Mouse (Mus musculus) embryonic facial prominence, embryonic 13.5 days (tissue): ENCODE data around the gene Ube4a. TPM values are rescaled to one million over a fixed set of nuclear protein-coding genes. Genes with fewer than 3 reads are reported as not detected.

ENCODE experiments used
- ATAC-seq: fragments of 200-750 bp; cut with Nextera tagmentation; 2 replicates; pipeline ENCODE4 v1.8.0; 2017; ENCODE audit warnings: low read depth; ENCODE audit not compliant: insufficient number of reproducible peaks, insufficient read depth, low FRiP score, low TSS enrichment
- H3K27ac ChIP-seq: fragments of 300-500 bp; sonication (generic); 2 replicates; pipeline ENCODE4 v1.5.1; 2015; ENCODE audit warnings: moderate library complexity, mild to moderate bottlenecking, inconsistent platforms
- H3K27me3 ChIP-seq: fragments of 300-500 bp; sonication (generic); 2 replicates; pipeline ENCODE4 v1.6.1; 2015; ENCODE audit warnings: mild to moderate bottlenecking, inconsistent platforms
- H3K36me3 ChIP-seq: fragments of 300-500 bp; sonication (generic); 2 replicates; pipeline ENCODE4 v1.6.1; 2015; ENCODE audit warnings: mild to moderate bottlenecking, inconsistent platforms
- H3K4me1 ChIP-seq: fragments of 300-500 bp; sonication (generic); 2 replicates; pipeline ENCODE4 v1.6.1; 2015; ENCODE audit warnings: inconsistent platforms
- H3K4me2 ChIP-seq: fragments of 300-500 bp; sonication (generic); 2 replicates; pipeline ENCODE4 v1.6.1; 2015; ENCODE audit warnings: moderate library complexity, mild to moderate bottlenecking, inconsistent platforms
- H3K4me3 ChIP-seq: fragments of 300-500 bp; sonication (generic); 2 replicates; pipeline ENCODE4 v1.5.1; 2015; ENCODE audit warnings: mild to moderate bottlenecking, inconsistent platforms
- H3K9ac ChIP-seq: fragments of 300-500 bp; sonication (generic); 2 replicates; pipeline ENCODE4 v1.6.1; 2015; ENCODE audit warnings: mild to moderate bottlenecking, inconsistent platforms
- H3K9me3 ChIP-seq: fragments of 300-500 bp; sonication (generic); 2 replicates; pipeline ENCODE4 v1.6.1; 2016; ENCODE audit warnings: inconsistent platforms
- WGBS: fragments of 180-500 bp; shearing (Covaris S2); methylation state at CpG from one replicate; pipeline ENCODE4 v1.1.7; 2015; ENCODE audit warnings: mixed read lengths; 5-methylcytosine and 5-hydroxymethylcytosine counted together
- polyA plus RNA-seq: library from polyadenylated mRNA; unstranded; fragments of >200 nt; fragmentation: Nextera tagmentation; extraction: Ambion mirVana; gene quantifications from 2 replicates; pipeline ENCODE4 v1.2.1, GENCODE M21; 2015

The Ube4a gene
- polyA plus RNA-seq, 1 experiment from 2014 or later, result 26.4 TPM

DNA sequence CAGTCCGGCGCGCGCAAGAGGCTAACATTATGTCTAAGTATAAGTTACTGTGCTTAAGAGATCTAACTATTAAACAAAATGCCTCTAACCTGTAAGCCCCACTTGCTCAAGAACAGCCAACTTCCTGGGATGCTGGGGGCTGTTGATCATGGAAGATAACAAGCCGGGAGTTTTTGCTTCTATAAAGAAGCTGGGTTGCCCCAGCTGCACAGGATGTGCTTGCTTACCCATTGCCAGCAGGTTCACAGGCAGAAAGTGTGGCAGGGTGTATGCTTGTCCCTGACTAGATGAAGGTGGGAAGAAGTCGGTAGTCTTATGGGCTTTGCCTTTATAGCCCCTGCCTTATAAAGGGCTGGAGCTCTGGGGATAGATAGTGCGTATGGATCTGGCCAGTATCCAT is 31.2 kb upstream of the Ube4a start:
- Histone ChIP-seq H3K27ac (no peak overlapping the region), H3K4me1 (no peaks in the 10 kb centered on the region), H3K36me3 (no peaks in the 10 kb centered on the region), H3K4me2 (no peak overlapping the region), H3K9me3 (no peaks in the 10 kb centered on the region), H3K27me3 (peaks cover 17% of the 10 kb centered on the region), H3K4me3 (no peak overlapping the region), H3K9ac (no peak overlapping the region)
- 90% methylated on average over 7 of the region's 7 CpGs for WGBS
- no peak for ATAC-seq

DNA sequence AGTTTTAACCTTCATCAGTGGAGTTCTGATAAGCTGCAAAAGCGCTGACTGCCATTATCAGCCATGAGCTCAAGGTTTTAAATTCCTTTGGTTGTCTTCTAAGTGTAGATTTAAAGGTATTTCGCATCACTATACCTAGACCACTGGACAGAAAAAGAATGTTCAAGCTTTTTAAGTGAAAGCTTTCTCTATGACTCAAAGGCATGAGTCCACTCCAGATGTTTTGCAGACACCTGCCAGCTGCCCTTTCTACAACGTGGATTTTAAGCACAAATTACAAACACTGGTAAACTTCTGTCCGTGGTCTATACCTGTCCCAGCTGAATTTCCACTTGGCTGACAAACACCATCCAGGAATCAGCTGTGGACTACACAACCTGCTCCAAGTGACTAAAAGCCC is 29.6 kb upstream of the Ube4a start:
- 72% methylated on average over 4 of the region's 4 CpGs for WGBS
- Histone ChIP-seq H3K36me3 (no peaks in the 10 kb centered on the region), H3K4me3 (no peak overlapping the region), H3K9me3 (no peaks in the 10 kb centered on the region), H3K27me3 (peaks cover 12% of the 10 kb centered on the region), H3K9ac (no peak overlapping the region), H3K4me1 (no peaks in the 10 kb centered on the region), H3K27ac (no peak overlapping the region), H3K4me2 (no peak overlapping the region)
- no peak for ATAC-seq

DNA sequence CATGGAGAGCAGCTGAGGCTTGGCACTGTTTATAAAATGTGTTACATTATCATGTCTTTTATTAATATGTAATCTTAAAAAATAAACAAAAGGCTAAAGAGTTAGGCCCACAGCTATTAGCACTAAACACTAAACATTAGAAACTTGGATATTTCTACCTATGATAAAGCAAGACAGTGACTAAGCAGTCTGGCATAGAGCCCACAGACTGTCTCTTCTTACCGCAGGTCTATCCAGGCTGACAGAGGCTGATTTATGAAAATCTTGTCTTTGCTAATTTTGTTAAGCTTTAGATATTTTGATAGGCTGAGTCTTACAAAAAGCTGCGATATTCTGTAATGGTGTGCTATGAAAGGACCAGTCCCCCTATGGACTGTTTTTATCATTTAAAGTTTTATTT is 27.9 kb upstream of the Ube4a start:
- no peak overlapping the region for H3K4me2 ChIP-seq
- H3K4me3 ChIP-seq, result no peak overlapping the region
- H3K4me1 ChIP-seq, result no peaks in the 10 kb centered on the region
- no peak overlapping the region for H3K27ac ChIP-seq
- WGBS, result 93% methylated on average over 2 of the region's 2 CpGs
- peaks cover 6% of the 10 kb centered on the region; the same call in 1 of the 2 replicates for H3K27me3 ChIP-seq
- no peaks in the 10 kb centered on the region for H3K36me3 ChIP-seq
- no peak for ATAC-seq
- no peaks in the 10 kb centered on the region for H3K9me3 ChIP-seq
- H3K9ac ChIP-seq, result no peak overlapping the region

DNA sequence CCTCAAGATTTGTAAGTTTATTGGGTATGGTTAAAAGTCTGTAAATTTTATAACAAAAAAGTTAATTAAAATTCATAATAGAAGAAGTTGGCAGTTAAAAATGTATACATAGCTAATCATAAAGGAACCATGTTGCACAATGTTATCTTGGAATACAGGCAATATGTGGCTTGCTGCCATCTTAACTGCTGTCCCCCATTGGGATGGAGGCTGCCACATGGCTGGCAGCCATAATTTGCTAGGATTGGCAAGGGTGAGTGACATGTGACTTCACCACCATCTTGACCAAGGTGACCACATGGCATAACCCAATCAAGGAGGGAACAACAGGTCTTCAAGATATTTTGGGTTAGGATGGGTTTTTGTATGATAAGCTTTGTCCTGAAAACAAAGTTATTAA is 26.9 kb upstream of the Ube4a start:
- Histone ChIP-seq H3K4me3 (no peak overlapping the region), H3K4me1 (no peaks in the 10 kb centered on the region), H3K27ac (no peak overlapping the region), H3K9me3 (no peaks in the 10 kb centered on the region), H3K9ac (no peak overlapping the region), H3K4me2 (no peak overlapping the region), H3K27me3 (no peaks in the 10 kb centered on the region), H3K36me3 (no peaks in the 10 kb centered on the region)
- ATAC-seq, result no peak

DNA sequence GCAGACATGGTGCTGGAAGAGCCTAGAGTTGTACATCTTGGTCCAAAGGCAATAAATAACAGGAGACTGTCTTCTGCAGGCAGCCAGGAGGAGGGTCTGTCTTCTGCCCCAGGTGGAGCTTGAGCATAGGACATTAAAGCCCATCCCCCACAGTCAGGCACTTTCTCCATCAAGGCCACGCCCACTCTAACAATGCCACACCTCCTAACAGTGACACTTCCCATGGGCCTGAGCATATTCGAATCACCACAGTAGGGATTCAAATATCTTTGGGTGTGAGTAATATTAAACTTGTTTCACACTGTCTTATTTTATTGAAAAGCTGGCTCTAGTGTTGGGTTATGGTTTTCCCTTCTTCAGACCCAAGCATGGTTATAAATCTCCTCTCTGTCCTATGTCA is 26.4 kb upstream of the Ube4a start:
- no peaks in the 10 kb centered on the region for H3K27me3 ChIP-seq
- no peak for ATAC-seq
- H3K4me1 ChIP-seq, result no peaks in the 10 kb centered on the region
- no peak overlapping the region for H3K4me3 ChIP-seq
- no peaks in the 10 kb centered on the region for H3K9me3 ChIP-seq
- no peak overlapping the region for H3K27ac ChIP-seq
- no peak overlapping the region for H3K4me2 ChIP-seq
- no peak overlapping the region for H3K9ac ChIP-seq
- WGBS, result 71% methylated on average over 2 of the region's 2 CpGs
- no peaks in the 10 kb centered on the region for H3K36me3 ChIP-seq

DNA sequence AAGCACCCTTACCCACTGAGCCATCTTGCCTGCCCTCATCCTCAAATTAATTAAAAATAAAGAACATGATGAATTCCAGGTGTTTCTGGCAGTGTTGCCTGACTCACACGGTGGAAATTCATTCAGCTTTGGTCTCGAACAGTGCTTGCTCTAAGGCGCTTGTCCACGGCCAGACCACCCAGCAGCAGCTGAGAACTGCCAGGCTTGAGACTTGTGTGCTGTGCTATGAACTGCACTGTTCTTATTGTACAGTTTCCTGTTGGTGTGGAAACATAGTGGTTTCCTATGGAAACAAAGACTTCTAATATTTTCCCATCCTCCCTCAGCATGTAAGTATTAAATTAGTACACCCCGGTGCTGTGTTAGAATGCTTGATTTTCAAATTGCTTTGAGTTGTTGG is 21.6 kb upstream of the Ube4a start:
- WGBS, result 52% methylated on average over 5 of the region's 5 CpGs
- H3K4me1 ChIP-seq, result 0 out of 2 replicates have a peak, but pooled peaks cover 2% of the 10 kb centered on the region
- H3K27me3 ChIP-seq, result peaks cover 11% of the 10 kb centered on the region; the same call in 1 of the 2 replicates
- H3K4me2 ChIP-seq, result no peak overlapping the region
- H3K36me3 ChIP-seq, result no peaks in the 10 kb centered on the region
- no peak for ATAC-seq
- H3K9ac ChIP-seq, result no peak overlapping the region
- H3K9me3 ChIP-seq, result no peaks in the 10 kb centered on the region
- no peak overlapping the region for H3K4me3 ChIP-seq
- H3K27ac ChIP-seq, result no peak overlapping the region

DNA sequence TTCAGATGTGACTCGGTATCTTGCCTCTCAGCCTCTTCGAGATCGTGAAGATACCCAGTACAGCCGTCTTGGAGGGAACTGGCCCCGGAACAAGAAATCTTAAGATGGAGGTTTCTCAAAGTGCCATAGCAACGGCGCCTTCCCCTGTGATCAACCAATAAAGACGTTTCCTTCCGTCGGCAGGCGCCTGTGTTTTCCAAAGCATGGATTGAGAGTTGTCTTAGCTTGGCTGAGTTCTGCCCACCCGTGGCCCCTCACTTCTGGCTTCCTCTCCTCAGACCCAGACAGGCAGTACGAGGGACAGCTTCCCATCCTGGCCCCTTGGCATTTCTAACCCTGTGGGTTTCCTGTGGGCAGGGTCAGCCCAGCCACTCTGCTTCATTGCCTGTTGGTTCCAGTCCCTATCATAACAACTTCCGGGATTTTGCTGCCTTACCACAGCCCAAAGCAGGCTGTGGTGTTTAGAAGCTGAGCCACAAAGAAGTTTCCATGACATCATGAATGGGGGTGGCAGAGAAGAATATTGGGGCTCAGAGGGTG is 20.9 kb upstream of the Ube4a start:
- no peak for ATAC-seq

DNA sequence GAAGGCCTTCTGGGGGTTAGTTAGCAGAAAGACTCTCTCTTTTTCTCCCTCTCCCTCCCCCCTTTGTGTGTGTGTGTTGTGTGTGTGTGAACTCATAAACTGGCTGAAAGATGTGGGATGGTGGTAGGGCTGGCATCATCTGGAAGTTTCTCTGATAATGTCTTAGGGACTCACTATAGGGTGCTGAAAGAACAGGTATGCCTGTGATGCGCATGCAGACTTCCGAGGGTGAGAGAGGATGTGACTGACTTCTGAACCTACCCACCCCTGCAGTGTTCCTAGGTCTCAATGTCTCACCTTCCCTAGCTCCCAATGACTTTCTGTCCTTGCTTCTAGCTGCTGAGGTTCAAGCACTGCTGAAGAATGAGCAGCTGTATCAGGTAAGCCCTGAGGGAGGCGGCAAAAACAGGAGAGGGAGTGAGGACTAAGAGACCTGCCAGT is 20.3 kb upstream of the Ube4a start:
- no peak for ATAC-seq
- Histone ChIP-seq H3K9ac (no peak overlapping the region), H3K27me3 (peaks cover 11% of the 10 kb centered on the region; the same call in 1 of the 2 replicates), H3K4me3 (no peak overlapping the region), H3K9me3 (no peaks in the 10 kb centered on the region), H3K27ac (no peak overlapping the region), H3K4me1 (0 out of 2 replicates have a peak, but pooled peaks cover 2% of the 10 kb centered on the region), H3K4me2 (no peak overlapping the region), H3K36me3 (no peaks in the 10 kb centered on the region)
- WGBS, result 80% methylated on average over 3 of the region's 3 CpGs

More for the DNA sequence above, 20.9 kb upstream of the Ube4a start:
- Histone ChIP-seq H3K4me3 (no peak overlapping the region), H3K9me3 (no peaks in the 10 kb centered on the region), H3K36me3 (no peaks in the 10 kb centered on the region), H3K9ac (no peak overlapping the region), H3K4me1 (0 out of 2 replicates have a peak, but pooled peaks cover 2% of the 10 kb centered on the region), H3K27me3 (peaks cover 11% of the 10 kb centered on the region; the same call in 1 of the 2 replicates), H3K4me2 (0 out of 2 replicates have a peak overlapping the region, but pooled peaks have one; percentile 2), H3K27ac (no peak overlapping the region)
- WGBS, result 65% methylated on average over 14 of the region's 14 CpGs

DNA sequence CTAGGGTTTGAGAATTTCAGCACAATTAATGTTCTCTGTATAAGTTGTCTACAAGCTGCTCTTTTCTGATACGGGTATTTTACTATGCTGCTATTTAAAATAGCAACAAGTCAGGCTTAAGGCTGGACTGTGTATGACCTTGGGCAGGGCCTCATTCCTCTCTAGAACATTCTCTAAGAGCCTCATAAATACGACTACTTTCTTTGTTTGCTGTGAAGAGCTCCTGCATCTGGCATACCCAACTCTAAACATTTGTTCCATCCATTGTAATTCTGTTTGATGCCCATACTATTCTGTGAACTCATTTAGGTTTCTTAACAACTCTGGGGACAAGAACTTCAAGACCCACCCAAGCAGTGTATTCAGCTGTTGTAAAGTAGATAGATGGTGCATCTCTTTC is 17.6 kb upstream of the Ube4a start:
- Histone ChIP-seq H3K4me1 (0 out of 2 replicates have a peak, but pooled peaks cover 2% of the 10 kb centered on the region), H3K27ac (no peak overlapping the region), H3K4me3 (no peak overlapping the region), H3K9ac (no peak overlapping the region), H3K9me3 (no peaks in the 10 kb centered on the region), H3K4me2 (no peak overlapping the region), H3K27me3 (peaks cover 20% of the 10 kb centered on the region), H3K36me3 (no peaks in the 10 kb centered on the region)
- WGBS, result 75% methylated on average over 2 of the region's 2 CpGs
- ATAC-seq, result no peak

DNA sequence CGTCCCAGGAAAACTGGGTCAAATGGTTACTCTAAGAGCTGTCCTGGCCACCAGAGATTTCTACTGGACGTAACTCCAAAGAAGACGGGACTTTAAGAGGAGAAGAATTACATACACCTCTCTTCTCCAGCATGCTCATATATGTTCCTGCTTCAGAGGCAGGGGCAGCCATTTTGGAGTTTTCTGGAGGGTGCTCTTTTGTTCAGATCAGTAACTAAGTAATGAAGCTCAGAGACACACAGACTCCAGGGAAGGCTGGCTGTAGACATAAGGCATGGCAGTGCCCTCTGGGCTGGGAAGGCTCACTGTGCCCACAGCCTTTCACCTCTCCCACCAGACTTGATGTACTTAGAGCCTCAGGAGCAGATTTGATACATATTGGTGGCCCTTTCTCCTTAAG is 17.1 kb upstream of the Ube4a start:
- H3K27ac ChIP-seq, result no peak overlapping the region
- no peaks in the 10 kb centered on the region for H3K9me3 ChIP-seq
- no peak for ATAC-seq
- H3K4me3 ChIP-seq, result no peak overlapping the region
- H3K4me2 ChIP-seq, result no peak overlapping the region
- H3K27me3 ChIP-seq, result peaks cover 23% of the 10 kb centered on the region
- WGBS, result 90% methylated on average over 3 of the region's 3 CpGs
- H3K4me1 ChIP-seq, result 0 out of 2 replicates have a peak, but pooled peaks cover 2% of the 10 kb centered on the region
- H3K36me3 ChIP-seq, result no peaks in the 10 kb centered on the region
- no peak overlapping the region for H3K9ac ChIP-seq

DNA sequence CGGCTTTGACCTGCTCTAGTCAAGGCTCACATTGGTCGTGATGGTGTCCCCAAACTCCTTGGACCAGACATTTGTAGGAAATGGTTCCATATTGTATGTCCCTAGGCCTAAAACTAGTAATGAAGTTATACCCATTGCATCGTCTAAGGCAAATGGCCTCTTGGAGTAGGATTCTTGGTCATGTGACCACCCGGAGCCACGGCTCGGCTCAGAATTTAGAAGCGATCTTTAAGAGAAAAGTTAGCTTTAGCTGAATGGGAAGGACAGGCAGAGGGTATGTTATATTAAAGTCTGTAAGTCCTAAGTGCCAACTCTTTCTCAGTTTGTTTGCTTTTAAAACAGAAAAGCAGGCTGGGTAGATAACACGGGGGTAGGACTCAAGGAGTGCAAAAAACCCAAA is 16.7 kb upstream of the Ube4a start:
- no peak overlapping the region for H3K9ac ChIP-seq
- 0 out of 2 replicates have a peak, but pooled peaks cover 2% of the 10 kb centered on the region for H3K4me1 ChIP-seq
- no peaks in the 10 kb centered on the region for H3K9me3 ChIP-seq
- WGBS, result 86% methylated on average over 8 of the region's 8 CpGs
- peaks cover 23% of the 10 kb centered on the region for H3K27me3 ChIP-seq
- H3K4me2 ChIP-seq, result no peak overlapping the region
- H3K36me3 ChIP-seq, result no peaks in the 10 kb centered on the region
- no peak overlapping the region for H3K27ac ChIP-seq
- H3K4me3 ChIP-seq, result no peak overlapping the region
- ATAC-seq, result no peak

DNA sequence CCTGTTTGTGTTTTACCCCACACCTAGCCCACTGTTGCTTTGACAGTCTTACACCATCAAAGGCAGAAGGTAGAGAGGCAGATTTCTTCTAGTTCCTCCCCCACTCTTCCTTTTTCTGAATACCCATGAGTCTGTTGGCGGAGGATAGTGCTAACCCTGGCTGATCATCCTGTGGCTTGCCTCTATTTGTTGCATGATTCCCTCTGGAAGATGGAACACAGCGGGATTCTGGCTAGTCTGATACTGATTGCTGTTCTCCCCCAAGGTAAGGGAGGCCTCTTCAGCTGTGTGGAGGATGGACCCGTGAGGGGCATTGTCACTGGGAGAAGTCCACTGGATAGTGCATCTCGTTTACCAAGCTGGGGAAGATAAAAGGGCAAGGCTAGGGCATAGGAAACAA is 16.3 kb upstream of the Ube4a start, which contains the start of gene Cd3d:
Gene Cd3d, plus strand, starts transcription at position 111 of the 400 bp plus-strand sequence.
- Histone ChIP-seq H3K4me1 (0 out of 2 replicates have a peak, but pooled peaks cover 2% of the 10 kb centered on the region), H3K27me3 (peaks cover 23% of the 10 kb centered on the region), H3K9me3 (no peaks in the 10 kb centered on the region), H3K4me3 (no peak within 1 kb of the TSS), H3K4me2 (no peak within 1 kb of the TSS), H3K36me3 (no peaks in the 10 kb centered on the region), H3K9ac (no peak within 1 kb of the TSS), H3K27ac (no peak within 1 kb of the TSS)
- 76% methylated on average over 4 of the region's 4 CpGs for WGBS
- no peak for ATAC-seq
